Mouse (Mus musculus) MEL-GATA-1-ER (cell line): Measurements from ENCODE around the gene Prtn3.

ENCODE experiments used
- DNase-seq: peaks from one replicate; pipeline ENCODE4 v3.0.0-alpha.2; 2012; ENCODE audit warnings: low read depth; ENCODE audit errors: extremely low read depth

The Prtn3 gene

DNA sequence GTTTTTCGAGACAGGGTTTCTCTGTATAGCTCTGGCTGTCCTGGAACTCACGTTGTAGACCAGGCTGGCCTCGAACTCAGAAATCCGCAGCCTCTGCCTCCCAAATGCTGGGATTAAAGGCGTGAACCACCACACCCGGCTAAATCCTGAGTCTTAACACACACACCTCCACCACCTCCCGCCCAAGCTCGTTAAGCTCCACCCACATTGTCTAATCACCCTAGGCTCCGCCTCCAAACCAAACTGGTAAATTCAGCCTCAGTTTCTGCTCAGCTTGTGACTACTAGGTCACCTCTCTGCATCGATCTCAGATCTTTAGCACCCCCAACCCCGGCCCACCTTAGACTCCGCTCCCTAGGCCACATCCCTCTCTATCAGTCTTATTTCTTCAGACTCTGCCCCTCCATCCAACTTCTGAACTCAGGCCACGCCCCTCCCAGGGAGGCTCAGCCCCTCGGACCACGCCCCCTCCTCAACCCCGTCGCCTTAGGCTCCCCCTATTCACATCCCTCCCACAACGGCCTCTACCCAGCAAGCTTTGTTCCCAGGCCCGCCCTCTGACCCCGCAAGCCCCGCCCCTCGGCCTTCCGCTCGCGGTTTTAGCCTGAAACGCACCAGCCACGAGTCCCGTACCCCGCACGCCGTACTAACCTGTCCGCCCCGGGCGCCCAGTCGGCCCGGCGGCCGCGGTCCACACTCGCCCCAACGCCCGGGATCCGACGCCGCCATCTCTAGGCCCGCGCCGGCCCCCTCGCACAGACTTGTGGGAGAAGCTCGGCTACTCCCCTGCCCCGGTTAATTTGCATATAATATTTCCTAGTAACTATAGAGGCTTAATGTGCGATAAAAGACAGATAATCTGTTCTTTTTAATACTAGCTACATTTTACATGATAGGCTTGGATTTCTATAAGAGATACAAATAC is 34.2 kb downstream of the Prtn3 start, which contains the start of gene Med16:
TSS of gene Med16 (minus strand) at position 757 of the 925 bp plus-strand sequence.
- peak; percentile 80 for DNase-seq

DNA sequence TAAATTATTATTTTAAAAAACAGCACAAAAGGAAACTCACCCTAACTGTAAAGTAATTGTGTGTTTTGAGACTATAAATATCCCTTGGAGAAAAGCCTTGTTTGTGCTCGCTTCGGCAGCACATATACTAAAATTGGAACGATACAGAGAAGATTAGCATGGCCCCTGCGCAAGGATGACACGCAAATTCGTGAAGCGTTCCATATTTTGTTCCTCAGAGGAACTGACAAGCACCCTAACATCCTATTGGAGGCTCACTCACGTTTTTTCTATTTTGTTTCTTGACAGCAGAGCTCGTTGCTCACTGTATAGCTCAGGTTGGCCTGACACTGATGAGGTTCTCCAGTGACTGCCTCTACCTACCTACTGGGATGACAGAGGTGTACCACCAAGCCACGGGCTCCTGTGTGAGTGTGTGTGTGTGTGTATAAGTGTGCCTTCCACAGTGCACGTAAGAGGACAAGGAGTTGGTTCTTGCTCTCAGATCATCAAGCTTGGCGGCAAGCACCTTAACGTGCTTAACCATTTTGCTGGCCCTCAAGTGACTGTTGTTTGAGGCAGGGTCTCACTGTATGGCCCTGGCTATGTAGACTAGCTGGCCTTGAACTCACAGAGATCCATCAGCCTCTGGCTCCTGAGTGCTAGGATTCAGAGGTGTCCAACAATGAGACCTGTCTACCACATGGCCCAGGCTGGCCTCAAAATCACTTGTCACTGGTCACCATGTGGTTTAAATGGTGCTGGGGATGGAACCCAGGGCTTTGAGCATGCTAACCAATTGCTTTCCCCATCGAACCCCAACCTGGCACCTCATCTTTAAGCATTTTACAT is 35.0 kb downstream of the Prtn3 start:
- DNase-seq, result peak; percentile 86

- no peak for DNase-seq
Observed at GRCm38 (mm10) chr10:79910556-79910955, 36.3 kb downstream of the Prtn3 start, which contains the start of gene Gm26602. Gm26602 (plus strand) TSS chr10:79910856.

GRCm38 (mm10) chr10:79912412-79912811 is 38.1 kb downstream of the Prtn3 start:
- DNase-seq, result no peak

GRCm38 (mm10) chr10:79914131-79914947 is 40.1 kb downstream of the Prtn3 start:
- peak; percentile 74 for DNase-seq

DNA sequence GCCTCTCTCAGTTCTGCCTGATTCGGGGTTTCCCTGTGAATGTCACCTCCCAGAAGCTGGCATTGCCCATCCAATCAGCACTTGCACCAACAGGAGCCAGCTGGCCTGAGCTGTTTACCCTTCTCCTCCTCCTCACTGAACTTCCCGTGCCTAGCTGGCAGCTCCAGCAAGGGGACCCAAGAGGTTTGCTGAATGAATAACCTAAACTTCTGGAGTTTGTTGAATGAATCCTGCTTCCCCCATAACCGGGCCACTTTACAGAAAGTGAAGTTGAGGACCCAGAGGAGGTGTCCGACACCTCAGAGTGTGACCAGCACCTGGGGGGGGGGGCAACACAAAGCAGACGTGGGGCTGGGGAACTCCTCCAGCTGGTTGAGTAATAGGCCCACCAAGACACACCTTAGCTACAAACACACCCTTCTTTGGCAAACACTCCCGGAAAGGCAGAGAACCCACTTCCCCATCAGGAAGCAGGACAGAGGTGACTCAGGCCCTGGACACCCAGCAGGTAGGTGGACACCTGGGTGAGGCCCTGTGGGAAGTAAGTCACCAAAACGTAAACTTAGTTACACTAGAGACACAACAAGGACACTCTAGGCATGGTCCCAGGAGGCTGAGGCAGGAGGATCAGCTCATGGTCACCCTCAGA is 40.8 kb downstream of the Prtn3 start:
- DNase-seq, result no peak

GRCm38 (mm10) chr10:79916081-79916480 is 41.8 kb downstream of the Prtn3 start:
- DNase-seq, result no peak

DNA sequence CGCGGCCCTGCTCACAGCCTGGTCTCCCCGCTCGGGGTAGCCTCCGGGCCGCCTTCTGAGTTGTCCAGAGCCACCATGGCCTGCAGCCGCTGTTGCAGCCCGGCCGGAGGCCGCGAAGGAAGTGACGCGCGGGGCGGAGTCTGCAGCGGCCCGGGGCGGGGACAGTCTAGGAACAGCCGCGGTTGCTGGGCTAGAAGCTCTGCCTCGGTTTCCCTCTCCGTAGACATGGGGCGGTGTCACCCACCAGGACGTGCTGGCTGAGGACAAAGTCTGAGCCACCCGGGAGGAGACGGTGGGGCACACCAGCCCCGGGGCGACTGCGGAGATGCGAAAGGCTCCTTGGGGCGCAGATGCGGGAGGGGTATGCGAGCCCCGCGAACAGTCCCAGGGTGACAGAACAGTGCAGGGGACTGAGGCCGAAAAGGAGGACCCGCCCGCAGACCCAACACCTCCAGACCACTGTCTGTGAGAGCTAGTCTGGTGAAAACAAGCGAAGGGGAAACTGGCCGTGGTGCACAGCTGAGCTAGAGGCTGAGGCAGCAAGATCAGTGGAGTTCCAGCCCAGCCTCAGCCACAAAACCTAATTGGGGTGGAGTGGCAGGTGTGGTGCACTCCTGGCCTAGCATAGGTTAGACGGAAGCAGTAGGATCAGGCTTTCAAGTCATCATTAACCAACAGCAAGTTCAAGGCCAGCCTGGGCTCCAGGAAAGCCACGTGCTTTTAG is 42.7 kb downstream of the Prtn3 start, which contains the start of gene Kiss1r:
TSS of gene Kiss1r (plus strand) at position 164 of the 724 bp plus-strand sequence.
- DNase-seq, result no peak

DNA sequence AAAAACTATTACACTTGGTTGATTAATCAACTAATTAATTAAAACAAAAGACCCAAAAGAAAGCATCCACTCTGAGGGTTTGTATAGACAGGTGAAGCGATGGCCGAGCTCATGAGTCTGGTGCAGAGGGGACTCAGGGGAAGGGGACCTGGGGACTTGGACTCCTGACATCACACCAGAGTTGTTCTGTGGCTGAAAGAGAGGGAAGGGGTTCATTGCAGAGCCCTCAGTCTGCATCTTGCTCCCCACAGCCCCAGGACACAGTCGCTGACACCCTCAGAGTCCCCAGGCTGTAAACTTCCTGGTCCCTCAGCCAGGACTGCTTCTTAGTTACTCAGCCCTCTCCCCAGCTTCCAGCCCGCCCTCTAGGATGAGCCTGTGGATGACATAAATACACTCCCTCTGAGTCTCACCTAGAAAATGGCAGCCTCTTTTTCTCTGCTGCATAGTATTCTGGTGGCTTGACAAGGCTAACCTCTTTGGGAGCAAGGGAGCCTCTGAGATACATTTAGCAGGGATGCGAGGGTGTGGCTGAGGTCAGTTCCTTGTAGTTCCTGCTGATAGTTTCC is 43.3 kb downstream of the Prtn3 start:
- DNase-seq, result no peak

- DNase-seq, result no peak
Observed at GRCm38 (mm10) chr10:79918231-79919078, 44.2 kb downstream of the Prtn3 start.

DNA sequence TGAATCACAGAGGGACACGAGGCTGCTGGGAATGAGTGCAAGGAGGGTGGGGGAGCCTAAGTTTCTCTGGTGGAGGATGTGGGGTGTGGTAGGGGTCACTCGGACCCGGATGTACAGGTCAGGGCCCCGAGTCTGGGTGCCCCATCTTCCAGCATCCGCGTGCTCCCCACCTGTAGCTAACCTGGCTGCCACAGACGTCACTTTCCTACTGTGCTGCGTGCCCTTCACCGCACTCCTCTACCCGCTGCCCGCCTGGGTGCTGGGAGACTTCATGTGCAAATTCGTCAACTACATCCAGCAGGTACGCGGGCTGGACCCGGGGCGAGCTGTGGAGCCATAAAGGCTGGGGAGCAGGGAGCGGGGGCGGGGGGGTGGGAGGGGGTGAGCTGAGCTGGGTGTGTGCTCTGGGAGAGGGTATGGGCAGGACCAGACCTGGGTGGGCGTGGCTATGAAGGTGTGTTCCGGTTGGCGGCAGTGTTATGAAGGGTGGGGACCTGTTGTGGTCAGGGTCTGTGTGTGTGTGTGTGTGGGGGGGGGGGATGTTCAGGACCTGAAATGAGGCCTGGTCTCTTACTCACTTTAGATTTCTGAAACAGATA is 45.1 kb downstream of the Prtn3 start:
- no peak for DNase-seq

- no peak for DNase-seq
Observed at GRCm38 (mm10) chr10:79920056-79920890, 46.0 kb downstream of the Prtn3 start.

DNA sequence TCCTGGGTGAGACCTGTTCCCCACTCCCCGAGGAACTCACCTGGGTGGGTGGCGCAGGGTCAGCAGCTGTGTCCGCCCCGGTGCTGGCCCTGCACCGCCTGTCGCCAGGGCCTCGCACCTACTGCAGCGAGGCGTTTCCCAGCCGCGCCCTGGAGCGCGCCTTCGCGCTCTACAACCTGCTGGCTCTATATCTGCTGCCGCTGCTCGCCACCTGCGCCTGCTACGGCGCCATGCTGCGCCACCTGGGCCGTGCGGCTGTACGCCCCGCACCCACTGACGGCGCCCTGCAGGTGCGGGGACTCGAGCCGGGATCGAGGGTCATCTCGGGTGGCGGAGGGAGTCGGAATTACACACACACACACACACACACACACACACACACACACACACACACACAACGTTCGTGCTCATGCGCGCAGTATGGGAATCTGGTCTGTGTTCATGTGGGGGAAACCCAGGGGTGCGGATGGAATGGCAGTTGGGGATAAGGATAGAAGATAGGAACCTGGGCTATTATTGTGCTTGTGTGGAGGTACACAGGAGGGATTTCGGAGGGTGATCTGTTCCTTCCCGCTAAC is 46.8 kb downstream of the Prtn3 start, which contains the start of gene R3hdm4:
TSS of gene R3hdm4 (minus strand) at position 251 of the 578 bp plus-strand sequence.
- DNase-seq, result no peak

DNA sequence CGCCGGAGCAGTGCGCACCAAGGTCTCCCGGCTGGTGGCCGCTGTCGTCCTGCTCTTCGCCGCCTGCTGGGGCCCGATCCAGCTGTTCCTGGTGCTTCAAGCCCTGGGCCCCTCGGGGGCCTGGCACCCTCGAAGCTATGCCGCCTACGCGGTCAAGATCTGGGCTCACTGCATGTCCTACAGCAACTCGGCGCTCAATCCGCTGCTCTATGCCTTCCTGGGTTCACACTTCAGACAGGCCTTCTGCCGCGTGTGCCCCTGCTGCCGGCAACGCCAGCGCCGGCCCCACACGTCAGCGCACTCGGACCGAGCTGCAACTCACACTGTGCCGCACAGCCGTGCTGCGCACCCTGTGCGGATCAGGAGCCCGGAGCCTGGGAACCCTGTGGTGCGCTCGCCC is 47.3 kb downstream of the Prtn3 start:
- DNase-seq, result no peak

GRCm38 (mm10) chr10:79924998-79925784 is 50.9 kb downstream of the Prtn3 start:
- DNase-seq, result peak; percentile 62
